Mouse (Mus musculus): Measurements from ENCODE around the gene Prkag2. TPM values are rescaled to one million over a fixed set of nuclear protein-coding genes. Genes with fewer than 3 reads are reported as not detected.

The Prkag2 gene
- polyA plus RNA-seq, 1 experiment from 2014 or later: 102 TPM

- Histone ChIP-seq H3K27ac (peak overlapping the region; percentile 96), H3K4me3 (no peak overlapping the region), H3K36me3 (no peaks in the 10 kb centered on the region), H3K9me3 (replicated peaks) (no peaks in the 10 kb centered on the region), H3K27me3 (no peaks in the 10 kb centered on the region), H3K9ac (no peak overlapping the region), H3K4me1 (replicated peaks) (peaks cover 96% of the 10 kb centered on the region), H3K4me2 (no peak overlapping the region)
- WGBS: 36% methylated on average over 10 of the region's 10 CpGs
- no peak for ATAC-seq (replicated peaks; ENCODE audit: insufficient number of reproducible peaks, insufficient read depth, low FRiP score, low read depth)
These were observed 120.5 kb downstream of the Prkag2 start for GRCm38 (mm10) chr5:24979968-24980345.

- ATAC-seq (replicated peaks; ENCODE audit: insufficient number of reproducible peaks, insufficient read depth, low FRiP score, low read depth): no peak
- Histone ChIP-seq H3K27me3 (no peaks in the 10 kb centered on the region), H3K27ac (peak overlapping the region; percentile 96), H3K9ac (no peak overlapping the region; the same call in 1 of the 2 replicates), H3K4me2 (no peak overlapping the region), H3K9me3 (replicated peaks) (no peaks in the 10 kb centered on the region), H3K36me3 (no peaks in the 10 kb centered on the region), H3K4me1 (replicated peaks) (peaks cover 95% of the 10 kb centered on the region), H3K4me3 (no peak overlapping the region)
- 20% methylated on average over 4 of the region's 4 CpGs for WGBS
These were observed 121.0 kb downstream of the Prkag2 start for GRCm38 (mm10) chr5:24979312-24979967.

- H3K9ac ChIP-seq: no peak overlapping the region
- no peaks in the 10 kb centered on the region for H3K9me3 ChIP-seq (replicated peaks)
- no peak overlapping the region for H3K4me3 ChIP-seq
- H3K4me1 ChIP-seq (replicated peaks): peaks cover 85% of the 10 kb centered on the region
- no peak for ATAC-seq (replicated peaks; ENCODE audit: insufficient number of reproducible peaks, insufficient read depth, low FRiP score, low read depth)
- no peak overlapping the region for H3K4me2 ChIP-seq
- no peaks in the 10 kb centered on the region for H3K27me3 ChIP-seq
- H3K27ac ChIP-seq: peak overlapping the region; percentile 17
- WGBS: 53% methylated on average over 3 of the region's 3 CpGs
- no peaks in the 10 kb centered on the region for H3K36me3 ChIP-seq
These were observed 123.5 kb downstream of the Prkag2 start for GRCm38 (mm10) chr5:24976907-24977306.

GRCm38 (mm10) chr5:24976236-24976635 is 124.2 kb downstream of the Prkag2 start:
- no peak overlapping the region for H3K9ac ChIP-seq
- H3K27ac ChIP-seq: peak overlapping the region; percentile 17
- no peak overlapping the region for H3K4me2 ChIP-seq
- WGBS: 60% methylated on average over 12 of the region's 12 CpGs
- no peaks in the 10 kb centered on the region for H3K36me3 ChIP-seq
- H3K4me3 ChIP-seq: no peak overlapping the region
- H3K4me1 ChIP-seq (replicated peaks): peaks cover 79% of the 10 kb centered on the region
- no peaks in the 10 kb centered on the region for H3K9me3 ChIP-seq (replicated peaks)
- ATAC-seq (replicated peaks; ENCODE audit: insufficient number of reproducible peaks, insufficient read depth, low FRiP score, low read depth): no peak
- no peaks in the 10 kb centered on the region for H3K27me3 ChIP-seq

GRCm38 (mm10) chr5:24975100-24975499 is 125.3 kb downstream of the Prkag2 start:
- no peak for ATAC-seq (replicated peaks; ENCODE audit: insufficient number of reproducible peaks, insufficient read depth, low FRiP score, low read depth)
- H3K4me2 ChIP-seq: no peak overlapping the region
- no peaks in the 10 kb centered on the region for H3K9me3 ChIP-seq (replicated peaks)
- no peak overlapping the region for H3K4me3 ChIP-seq
- 49% methylated on average over 7 of the region's 7 CpGs for WGBS
- peaks cover 67% of the 10 kb centered on the region for H3K4me1 ChIP-seq (replicated peaks)
- H3K27me3 ChIP-seq: no peaks in the 10 kb centered on the region
- H3K27ac ChIP-seq: 0 out of 2 replicates have a peak overlapping the region, but pooled peaks have one; percentile 5
- no peaks in the 10 kb centered on the region for H3K36me3 ChIP-seq
- no peak overlapping the region for H3K9ac ChIP-seq

GRCm38 (mm10) chr5:24973672-24974225 is 126.7 kb downstream of the Prkag2 start:
- Histone ChIP-seq H3K9me3 (replicated peaks) (no peaks in the 10 kb centered on the region), H3K4me1 (replicated peaks) (peaks cover 65% of the 10 kb centered on the region), H3K4me2 (no peak overlapping the region), H3K36me3 (no peaks in the 10 kb centered on the region), H3K27ac (peak overlapping the region; percentile 24; the same call in 1 of the 2 replicates), H3K27me3 (no peaks in the 10 kb centered on the region), H3K4me3 (no peak overlapping the region), H3K9ac (no peak overlapping the region)
- no peak for ATAC-seq (replicated peaks; ENCODE audit: insufficient number of reproducible peaks, insufficient read depth, low FRiP score, low read depth)
- WGBS: 76% methylated on average over 9 of the region's 9 CpGs

- WGBS: 43% methylated on average over 13 of the region's 13 CpGs
- ATAC-seq (replicated peaks; ENCODE audit: insufficient number of reproducible peaks, insufficient read depth, low FRiP score, low read depth): peak; percentile 54
- no peaks in the 10 kb centered on the region for H3K9me3 ChIP-seq (replicated peaks)
- H3K4me3 ChIP-seq: no peak overlapping the region
- no peak overlapping the region for H3K9ac ChIP-seq
- no peak overlapping the region for H3K4me2 ChIP-seq
- H3K4me1 ChIP-seq (replicated peaks): peaks cover 65% of the 10 kb centered on the region
- H3K27ac ChIP-seq: peak overlapping the region; percentile 24; the same call in 1 of the 2 replicates
- H3K27me3 ChIP-seq: no peaks in the 10 kb centered on the region
- no peaks in the 10 kb centered on the region for H3K36me3 ChIP-seq
These were observed 127.2 kb downstream of the Prkag2 start for GRCm38 (mm10) chr5:24973228-24973627.

- Histone ChIP-seq H3K9ac (no peak overlapping the region), H3K27me3 (no peaks in the 10 kb centered on the region), H3K36me3 (no peaks in the 10 kb centered on the region), H3K27ac (no peak overlapping the region), H3K4me3 (no peak overlapping the region), H3K4me2 (no peak overlapping the region), H3K4me1 (replicated peaks) (peaks cover 46% of the 10 kb centered on the region), H3K9me3 (replicated peaks) (no peaks in the 10 kb centered on the region)
- 82% methylated on average over 8 of the region's 8 CpGs for WGBS
- no peak for ATAC-seq (replicated peaks; ENCODE audit: insufficient number of reproducible peaks, insufficient read depth, low FRiP score, low read depth)
These were observed 129.7 kb downstream of the Prkag2 start for GRCm38 (mm10) chr5:24970552-24971275.

- peak overlapping the region; percentile 54 for H3K27ac ChIP-seq
- H3K9ac ChIP-seq: no peak overlapping the region; the same call in 1 of the 2 replicates
- H3K9me3 ChIP-seq (replicated peaks): no peaks in the 10 kb centered on the region
- no peaks in the 10 kb centered on the region for H3K36me3 ChIP-seq
- H3K4me3 ChIP-seq: no peak overlapping the region
- H3K27me3 ChIP-seq: no peaks in the 10 kb centered on the region
- H3K4me1 ChIP-seq (replicated peaks): peaks cover 40% of the 10 kb centered on the region
- no peak overlapping the region for H3K4me2 ChIP-seq
- no peak for ATAC-seq (replicated peaks; ENCODE audit: insufficient number of reproducible peaks, insufficient read depth, low FRiP score, low read depth)
- WGBS: 55% methylated on average over 11 of the region's 11 CpGs
These were observed 131.1 kb downstream of the Prkag2 start for GRCm38 (mm10) chr5:24969241-24969880.

- no peak overlapping the region for H3K4me3 ChIP-seq
- no peak overlapping the region for H3K4me2 ChIP-seq
- no peak overlapping the region for H3K9ac ChIP-seq
- H3K27me3 ChIP-seq: no peaks in the 10 kb centered on the region
- whole genome bisulfite sequencing: 9% methylated on average over 8 of the region's 8 CpGs
- H3K9me3 ChIP-seq (replicated peaks): no peaks in the 10 kb centered on the region
- no peaks in the 10 kb centered on the region for H3K36me3 ChIP-seq
- H3K27ac ChIP-seq: no peak overlapping the region
- ATAC-seq (replicated peaks; ENCODE audit: insufficient number of reproducible peaks, insufficient read depth, low FRiP score, low read depth): no peak
- H3K4me1 ChIP-seq (replicated peaks): peaks cover 42% of the 10 kb centered on the region
These were observed 131.7 kb downstream of the Prkag2 start for GRCm38 (mm10) chr5:24968792-24969191.

GRCm38 (mm10) chr5:24967898-24968535 is 132.4 kb downstream of the Prkag2 start:
- no peak overlapping the region for H3K27ac ChIP-seq
- no peaks in the 10 kb centered on the region for H3K9me3 ChIP-seq (replicated peaks)
- peaks cover 42% of the 10 kb centered on the region for H3K4me1 ChIP-seq (replicated peaks)
- no peak for ATAC-seq (replicated peaks; ENCODE audit: insufficient number of reproducible peaks, insufficient read depth, low FRiP score, low read depth)
- H3K4me2 ChIP-seq: no peak overlapping the region
- no peak overlapping the region for H3K4me3 ChIP-seq
- H3K9ac ChIP-seq: no peak overlapping the region
- 42% methylated on average over 7 of the region's 7 CpGs for WGBS
- no peaks in the 10 kb centered on the region for H3K27me3 ChIP-seq
- no peaks in the 10 kb centered on the region for H3K36me3 ChIP-seq
